Mouse (Mus musculus): ENCODE measurements around the gene Fancg. TPM values are rescaled to one million over a fixed set of nuclear protein-coding genes. Genes with fewer than 3 reads are reported as not detected.
A peak's percentile ranks its signal among the peaks of the same experiment; 100 is the strongest.

The Fancg gene
- total and polyA plus RNA-seq, 3 experiments, result 11.4 to 24.6 TPM; not detected in 1

- TF ChIP-seq E2F4 (IDR thresholded peaks at IDR 0.05; ENCODE audit: borderline replicate concordance, low read depth, low read length) (no peak), TBP (IDR thresholded peaks at IDR 0.05; ENCODE audit: low read depth, low read length) (peak; percentile 36; the same call in 1 of the 2 replicates), CHD2 (IDR thresholded peaks at IDR 0.05; ENCODE audit: low read length) (no peak), MAFK (IDR thresholded peaks at IDR 0.05; ENCODE audit: borderline replicate concordance, low read depth, low read length) (no peak), POLR2AphosphoS5 (IDR thresholded peaks at IDR 0.05; ENCODE audit: borderline replicate concordance, low read depth, low read length) (no peak)
Observed at GRCm38 (mm10) chr4:43058753-43059654, 48.7 kb upstream of the Fancg start, which contains the start of gene Unc13b (continued).

DNA sequence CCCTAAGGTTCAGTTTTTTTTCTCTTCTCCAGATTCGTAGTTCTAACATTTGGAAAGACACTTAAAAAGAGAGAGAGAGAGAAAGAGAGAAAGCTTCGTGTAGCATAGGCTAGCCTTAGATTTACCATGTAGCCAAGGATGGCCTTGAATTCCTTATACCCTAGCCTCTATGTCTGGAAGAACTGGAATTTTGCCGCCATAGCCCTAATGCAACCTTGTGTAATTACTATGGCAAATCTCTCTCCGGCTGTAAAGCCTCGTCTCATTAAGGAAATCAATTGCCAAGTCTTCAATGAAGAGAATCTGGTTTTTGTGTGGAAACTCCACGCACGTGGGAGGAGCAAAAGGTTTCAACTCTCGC, 48.1 kb upstream of the Fancg start:
- Histone ChIP-seq H3K27me3 (ENCODE audit: control insufficient read depth in 1 of 2, insufficient read depth in 2 of 2, low read length in 2 of 2) (no peaks in the 10 kb centered on the region), H3K79me2 (ENCODE audit: control insufficient read depth, insufficient read depth, low read length, poor library complexity) (no peaks in the 10 kb centered on the region; the same call in 1 of the 2 replicates), H3K9me3 (replicated peaks; ENCODE audit: insufficient read depth, low read length) (no peaks in the 10 kb centered on the region), H3K27ac (ENCODE audit: control insufficient read depth, low read depth, low read length) (no peak overlapping the region), H3K36me3 (ENCODE audit: control insufficient read depth in 1 of 2, insufficient read depth in 2 of 2, low read length in 2 of 2) (peaks cover 0 to 10% of the 10 kb centered on the region in 2 experiments; a peak in 2 of 4 replicates), H3K4me3 (ENCODE audit: control insufficient read depth in 1 of 2, insufficient read depth in 1 of 2, low read depth in 2 of 2, low read length in 2 of 2) (peak overlapping the region; percentile 35 to 36), H3K9ac (ENCODE audit: control insufficient read depth, low read depth, low read length, poor library complexity, severe bottlenecking) (peak overlapping the region; percentile 19; the same call in 1 of the 2 replicates), H3K4me1 (ENCODE audit: control insufficient read depth in 1 of 2, insufficient read depth in 2 of 2, low read length in 2 of 2) (peaks cover 3 to 7% of the 10 kb centered on the region in 2 experiments; a peak in 3 of 4 replicates)
- TF ChIP-seq ZNF384 (IDR thresholded peaks at IDR 0.05; ENCODE audit: low read depth, low read length) (no peak), NELFE (IDR thresholded peaks at IDR 0.05; ENCODE audit: low read depth, low read length) (no peak), RCOR1 (IDR thresholded peaks at IDR 0.05; ENCODE audit: low read depth, low read length) (no peak), USF2 (IDR thresholded peaks at IDR 0.05; ENCODE audit: borderline replicate concordance in 1 of 2, insufficient read depth in 1 of 2, low read depth in 1 of 2, low read length in 2 of 2) (no peak), MYC (IDR thresholded peaks at IDR 0.05; ENCODE audit: low read depth, low read length) (no peak), MAX (IDR thresholded peaks at IDR 0.05; ENCODE audit: low read length) (peak; percentile 8; the same call in 1 of the 2 replicates)
- DNase-seq (ENCODE audit: low read depth, low spot score), result no peak

DNA sequence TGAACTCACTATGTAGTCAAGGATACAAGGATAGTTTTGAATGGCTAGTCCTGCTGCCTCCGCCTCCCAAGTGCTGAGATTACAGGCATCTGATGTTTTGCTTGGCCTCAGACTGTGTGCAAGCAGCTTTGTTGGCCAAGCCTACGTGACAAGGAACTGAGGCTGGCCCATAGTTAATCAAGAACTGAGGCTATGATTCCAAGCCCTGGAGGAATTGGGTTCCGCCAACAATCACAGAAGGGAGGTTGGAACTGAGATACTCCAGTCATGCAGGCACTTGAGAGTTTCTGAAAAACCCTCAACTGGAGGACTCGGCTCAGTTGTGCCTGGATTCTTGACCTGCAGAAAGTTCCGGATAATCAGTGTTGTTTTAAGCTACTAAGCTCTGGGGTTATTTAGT, 47.3 kb upstream of the Fancg start:
- H3K27me3 ChIP-seq (ENCODE audit: control insufficient read depth in 1 of 2, insufficient read depth in 2 of 2, low read length in 2 of 2), result no peaks in the 10 kb centered on the region
- no peaks in the 10 kb centered on the region for H3K9me3 ChIP-seq (replicated peaks; ENCODE audit: insufficient read depth, low read length)
- peaks cover 3 to 7% of the 10 kb centered on the region in 2 experiments; a peak in 3 of 4 replicates for H3K4me1 ChIP-seq (ENCODE audit: control insufficient read depth in 1 of 2, insufficient read depth in 2 of 2, low read length in 2 of 2)
- no peak overlapping the region for H3K4me3 ChIP-seq (ENCODE audit: control insufficient read depth in 1 of 2, insufficient read depth in 1 of 2, low read depth in 2 of 2, low read length in 2 of 2)
- DNase-seq (ENCODE audit: low read depth, low spot score), result no peak
- H3K79me2 ChIP-seq (ENCODE audit: control insufficient read depth, insufficient read depth, low read length, poor library complexity), result no peaks in the 10 kb centered on the region; the same call in 1 of the 2 replicates
- H3K27ac ChIP-seq (ENCODE audit: control insufficient read depth, low read depth, low read length), result no peak overlapping the region
- peaks cover 0 to 10% of the 10 kb centered on the region in 2 experiments; a peak in 2 of 4 replicates for H3K36me3 ChIP-seq (ENCODE audit: control insufficient read depth in 1 of 2, insufficient read depth in 2 of 2, low read length in 2 of 2)
- TF ChIP-seq ZKSCAN1 (IDR thresholded peaks at IDR 0.05; ENCODE audit: low read depth, low read length) (no peak), MEF2A (IDR thresholded peaks at IDR 0.05; ENCODE audit: extremely low read depth, insufficient replicate concordance, low read depth, low read length, poor library complexity, severe bottlenecking) (no peak), TAL1 (IDR thresholded peaks at IDR 0.05; ENCODE audit: low read length) (no peak), POLR2A (IDR thresholded peaks at IDR 0.05; ENCODE audit: control insufficient read depth in 1 of 2, insufficient read depth in 1 of 2, low read depth in 1 of 2, low read length in 2 of 2, poor library complexity in 1 of 2) (no peak), MAFK (IDR thresholded peaks at IDR 0.05; ENCODE audit: borderline replicate concordance, low read depth, low read length) (no peak), USF1 (IDR thresholded peaks at IDR 0.05; ENCODE audit: low read depth, low read length) (no peak), TCF12 (IDR thresholded peaks at IDR 0.05; ENCODE audit: low read depth, low read length) (no peak), BHLHE40 (IDR thresholded peaks at IDR 0.05; ENCODE audit: borderline replicate concordance, low read depth, low read length) (no peak)
- no peak overlapping the region for H3K9ac ChIP-seq (ENCODE audit: control insufficient read depth, low read depth, low read length, poor library complexity, severe bottlenecking)
